Comparison of ENCODE assay signal across 25 mouse cellular contexts in genomic region chr9:92260481-92261159, GRCm38 (mm10). TPM values are rescaled to one million over a fixed set of nuclear protein-coding genes. Genes with fewer than 3 reads are reported as not detected.
DNase-seq lines count a peak whose midpoint lies in the region; ATAC-seq and TF ChIP-seq lines count a peak whose summit lies in the region.
"Had no signal": no experiment of that assay in that cellular context is flagged by ENCODE, and none has a peak within 500 bp of the region (broad histone marks: within the 10 kb centered on the region; RNA-seq: fewer than 3 reads in every experiment).

No protein-coding gene starts in this region.

- no peaks in the 10 kb centered on the region for H3K4me1 ChIP-seq in lung, embryonic 14.5 days (ENCODE audit: insufficient read depth)
- H3K4me1 ChIP-seq in midbrain, embryonic 14.5 days (ENCODE audit: control insufficient read depth, insufficient read depth, low read length): no peaks in the 10 kb centered on the region
- no peaks in the 10 kb centered on the region for H3K4me1 ChIP-seq in hindbrain, embryonic 12.5 days
- H3K4me1 ChIP-seq: embryonic facial prominence, embryonic 15.5 days; hindbrain, embryonic 10.5 days; limb, embryonic 12.5 days; midbrain, embryonic 13.5 days had no signal

- peak overlapping the region; percentile 2; the same call in 1 of the 2 replicates for H3K27ac ChIP-seq in lung, embryonic 14.5 days (ENCODE audit: low read depth)
- H3K27ac ChIP-seq in midbrain, embryonic 14.5 days (replicated peaks; ENCODE audit: low read depth, low read length): no peak overlapping the region
- H3K27ac ChIP-seq in hindbrain, embryonic 12.5 days: no peak overlapping the region
- H3K27ac ChIP-seq: embryonic facial prominence, embryonic 15.5 days; hindbrain, embryonic 10.5 days; layer of hippocampus, adult 2 months; left cerebral cortex, adult 2 months; limb, embryonic 12.5 days; liver, embryonic 13.5 days; midbrain, embryonic 13.5 days had no signal

- 51% methylated on average over 7 of the region's 7 CpGs for WGBS in lung, embryonic 14.5 days
- 86% methylated on average over 7 of the region's 7 CpGs for WGBS in midbrain, embryonic 14.5 days
- WGBS in hindbrain, embryonic 12.5 days: 88% methylated on average over 7 of the region's 7 CpGs

- TF ChIP-seq CTCF in lung, embryonic 14.5 days (IDR thresholded peaks at IDR 0.05; ENCODE audit: low read depth): no peak

- peak; percentile 46 for DNase-seq in lung, embryonic 14.5 days
- DNase-seq in lung, postnatal 10 days: no peak
- DNase-seq in ES-CJ7 (ENCODE audit: low read depth, low spot score) (peak; percentile 95), R1 (ENCODE audit: low read depth, low spot score) (peak; percentile 99)
- DNase-seq in midbrain, embryonic 14.5 days: no peak
- DNase-seq: cerebellum, adult 18-20 months; cerebellum, postnatal 25 days; forebrain, postnatal 0 days; gastrocnemius, postnatal 36 days; liver, embryonic 13.5 days; thymus, adult 18-20 months had no signal

- H3K4me3 ChIP-seq in lung, embryonic 14.5 days (ENCODE audit: low read depth, low read length): no peak overlapping the region
- H3K4me3 ChIP-seq in midbrain, embryonic 14.5 days (replicated peaks; ENCODE audit: low read depth, low read length): no peak overlapping the region
- H3K4me3 ChIP-seq in hindbrain, embryonic 12.5 days: no peak overlapping the region
- H3K4me3 ChIP-seq: embryonic facial prominence, embryonic 15.5 days; hindbrain, embryonic 10.5 days; layer of hippocampus, adult 2 months; left cerebral cortex, adult 2 months; limb, embryonic 12.5 days; liver, embryonic 13.5 days; midbrain, embryonic 13.5 days; myocyte had no signal

- H3K9me3 ChIP-seq in lung, embryonic 14.5 days (ENCODE audit: low read depth, low read length): no peaks in the 10 kb centered on the region
- H3K9me3 ChIP-seq in midbrain, embryonic 14.5 days (ENCODE audit: control insufficient read depth, low read length): no peaks in the 10 kb centered on the region
- H3K9me3 ChIP-seq in hindbrain, embryonic 12.5 days (replicated peaks): no peaks in the 10 kb centered on the region
- H3K9me3 ChIP-seq: embryonic facial prominence, embryonic 15.5 days; hindbrain, embryonic 10.5 days; limb, embryonic 12.5 days; liver, embryonic 13.5 days; midbrain, embryonic 13.5 days had no signal

- no peak overlapping the region for H3K4me2 ChIP-seq in lung, embryonic 14.5 days
- H3K4me2 ChIP-seq in midbrain, embryonic 14.5 days (ENCODE audit: low read length): no peak overlapping the region
- H3K4me2 ChIP-seq in hindbrain, embryonic 12.5 days (replicated peaks): no peak overlapping the region
- H3K4me2 ChIP-seq: embryonic facial prominence, embryonic 15.5 days; limb, embryonic 12.5 days; liver, embryonic 13.5 days; midbrain, embryonic 13.5 days had no signal

- H3K9ac ChIP-seq in lung, embryonic 14.5 days: no peak overlapping the region
- no peak overlapping the region for H3K9ac ChIP-seq in midbrain, embryonic 14.5 days (replicated peaks; ENCODE audit: low read length)
- H3K9ac ChIP-seq in hindbrain, embryonic 12.5 days: no peak overlapping the region
- H3K9ac ChIP-seq: embryonic facial prominence, embryonic 15.5 days; forebrain, postnatal 0 days; limb, embryonic 12.5 days; liver, embryonic 13.5 days; midbrain, embryonic 13.5 days had no signal

- H3K36me3 ChIP-seq in lung, embryonic 14.5 days (ENCODE audit: insufficient read depth): 0 out of 2 replicates have a peak, but pooled peaks cover 8% of the 10 kb centered on the region
- H3K36me3 ChIP-seq in midbrain, embryonic 14.5 days (ENCODE audit: control insufficient read depth, insufficient read depth, low read length): no peaks in the 10 kb centered on the region
- no peaks in the 10 kb centered on the region for H3K36me3 ChIP-seq in hindbrain, embryonic 12.5 days
- H3K36me3 ChIP-seq: embryonic facial prominence, embryonic 15.5 days; midbrain, embryonic 13.5 days had no signal

- no peaks in the 10 kb centered on the region for H3K27me3 ChIP-seq in lung, embryonic 14.5 days (ENCODE audit: insufficient read depth, low read length)
- H3K27me3 ChIP-seq in midbrain, embryonic 14.5 days (ENCODE audit: control insufficient read depth, insufficient read depth, low read length): no peaks in the 10 kb centered on the region
- H3K27me3 ChIP-seq in hindbrain, embryonic 12.5 days: no peaks in the 10 kb centered on the region
- H3K27me3 ChIP-seq: embryonic facial prominence, embryonic 15.5 days; limb, embryonic 12.5 days; liver, embryonic 13.5 days; midbrain, embryonic 13.5 days had no signal

- peak; percentile 84 for ATAC-seq in lung, embryonic 14.5 days (ENCODE audit: insufficient read depth)
- ATAC-seq in megakaryocyte-erythroid progenitor cell, adult 5-6 weeks (replicated peaks; ENCODE audit: low FRiP score, low TSS enrichment, poor library complexity, severe bottlenecking): peak; percentile 91
- no peak for ATAC-seq in midbrain, embryonic 14.5 days (ENCODE audit: low FRiP score, low TSS enrichment)
- ATAC-seq in hindbrain, embryonic 12.5 days (ENCODE audit: low FRiP score): no peak
- ATAC-seq: forebrain, postnatal 0 days; midbrain, embryonic 13.5 days had no signal

RNA-seq across cellular contexts. Expression of gene Plscr1, which starts 11.1 kb away (rescaled TPM):
- 28.7 and 29.5 TPM in 2 replicates for polyA plus RNA-seq in lung, embryonic 14.5 days (2014; fragmentation: Nextera tagmentation; extraction: Ambion mirVana)
- 79.8 and 102 TPM in 2 replicates for total RNA-seq in megakaryocyte-erythroid progenitor cell, adult 5-6 weeks (2014; fragmentation: Nextera tagmentation)
- total RNA-seq in megakaryocyte-erythroid progenitor cell, adult 5-6 weeks (2017): 103 and 137 TPM in 2 replicates
- polyA plus RNA-seq in midbrain, embryonic 14.5 days (2014; fragmentation: Nextera tagmentation; extraction: Ambion mirVana): 7.8 and 10.0 TPM in 2 replicates
- polyA plus RNA-seq in hindbrain, embryonic 12.5 days (2016; fragmentation: Nextera tagmentation; extraction: Ambion mirVana): 20.8 and 21.8 TPM in 2 replicates

RNA-seq across cellular contexts. Expression of gene Plscr2, which starts 14.8 kb away (rescaled TPM):
- polyA plus RNA-seq in lung, embryonic 14.5 days (2014; fragmentation: Nextera tagmentation; extraction: Ambion mirVana): 2.0 and 2.6 TPM in 2 replicates
- 0.48 TPM in 1 of 2 replicates, not detected in the other for total RNA-seq in megakaryocyte-erythroid progenitor cell, adult 5-6 weeks (2014; fragmentation: Nextera tagmentation)
- total RNA-seq in megakaryocyte-erythroid progenitor cell, adult 5-6 weeks (2017): 3.4 and 3.9 TPM in 2 replicates
- polyA plus RNA-seq in midbrain, embryonic 14.5 days (2014; fragmentation: Nextera tagmentation; extraction: Ambion mirVana): 0.43 TPM in 1 of 2 replicates, not detected in the other
- polyA plus RNA-seq in hindbrain, embryonic 12.5 days (2016; fragmentation: Nextera tagmentation; extraction: Ambion mirVana): 1.9 and 2.2 TPM in 2 replicates
- polyA plus RNA-seq: neural tube, embryonic 14.5 days had no signal

RNA-seq across cellular contexts. Expression of gene 1700057G04Rik, which starts 48.6 kb away (rescaled TPM):
- not detected in 2 replicates for polyA plus RNA-seq in lung, embryonic 14.5 days (2014; fragmentation: Nextera tagmentation; extraction: Ambion mirVana)
- 2.7 TPM in 1 of 2 replicates, not detected in the other for total RNA-seq in megakaryocyte-erythroid progenitor cell, adult 5-6 weeks (2014; fragmentation: Nextera tagmentation)
- not detected in 2 replicates for total RNA-seq in megakaryocyte-erythroid progenitor cell, adult 5-6 weeks (2017)
- polyA plus RNA-seq in midbrain, embryonic 14.5 days (2014; fragmentation: Nextera tagmentation; extraction: Ambion mirVana): not detected in 2 replicates
- polyA plus RNA-seq in hindbrain, embryonic 12.5 days (2016; fragmentation: Nextera tagmentation; extraction: Ambion mirVana): not detected in 2 replicates
- total RNA-seq: adrenal gland, postnatal 4 days; forebrain, postnatal 0 days; gastrocnemius, postnatal 36 days; layer of hippocampus, adult 2 months; left cerebral cortex, adult 2 months had no signal
- polyA plus RNA-seq: embryonic facial prominence, embryonic 15.5 days; forebrain, postnatal 0 days; heart, postnatal 0 days; hindbrain, embryonic 10.5 days; kidney, embryonic 14.5 days; limb, embryonic 12.5 days; liver, embryonic 13.5 days; midbrain, embryonic 13.5 days; neural tube, embryonic 14.5 days; small intestine, adult 2 months had no signal

Comparison
In these comparisons a context has a peak if more than half of its experiments do, and no peak if none do; other contexts are left out.
1. DNase-seq: peak in lung, embryonic 14.5 days (single experiment), ES-CJ7 (single experiment) and R1 (single experiment); none in lung, postnatal 10 days (single experiment) and midbrain, embryonic 14.5 days (single experiment).
2. ATAC-seq: peak in lung, embryonic 14.5 days (single experiment) and megakaryocyte-erythroid progenitor cell, adult 5-6 weeks (single experiment); none in midbrain, embryonic 14.5 days (single experiment) and hindbrain, embryonic 12.5 days (single experiment).